8 mouse cellular contexts compared by ENCODE assay signal in genomic region chr8:83652030-83652743, GRCm38 (mm10). TPM values are rescaled to one million over a fixed set of nuclear protein-coding genes. Genes with fewer than 3 reads are reported as not detected.
DNase-seq lines count a peak whose midpoint lies in the region; ATAC-seq and TF ChIP-seq lines count a peak whose summit lies in the region.

TSS of gene Gipc1 (plus strand) at chr8:83652677.

- peak within 1 kb of the TSS; percentile 78 for H3K4me3 ChIP-seq in cortical plate, adult 2 months (ENCODE audit: insufficient read depth, low read length)
- H3K4me3 ChIP-seq in megakaryocyte, embryonic 14.5 days (replicated peaks), result peak within 1 kb of the TSS; percentile 98

- DNase-seq in gastrocnemius, adult 8-10 months (ENCODE audit: low spot score in 2 of 2), result peak; percentile 91 to 94
- DNase-seq in hindlimb bud, embryonic 11.5 days (ENCODE audit: extremely low spot score, low read depth, low spot score), result peak; percentile 86
- peak; percentile 90 to 96 for DNase-seq in left cerebral cortex, adult 8-10 months (ENCODE audit: low spot score in 2 of 2)
- peak; percentile 98 for DNase-seq in right cerebral cortex, postnatal 10 days (ENCODE audit: low spot score in 2 of 2)
- peak; percentile 87 for DNase-seq in urinary bladder, postnatal 25 days (ENCODE audit: low spot score)

- peak; percentile 97 for ATAC-seq in activated CD4-positive, CD25-positive, alpha-beta regulatory T cell, adult 4 months

- peak within 1 kb of the TSS; percentile 48; the same call in 1 of the 2 replicates for H3K27ac ChIP-seq in cortical plate, adult 2 months (ENCODE audit: insufficient read depth, low read length)

- peaks cover 2% of the 10 kb centered on the region; the same call in 1 of the 2 replicates for H3K4me1 ChIP-seq in cortical plate, adult 2 months (ENCODE audit: control insufficient read depth, insufficient read depth, low read length)
- H3K4me1 ChIP-seq in megakaryocyte, embryonic 14.5 days, result peaks cover 55% of the 10 kb centered on the region

- peak; percentile 58 for TF ChIP-seq POLR2A in cortical plate, adult 2 months (IDR thresholded peaks at IDR 0.05; ENCODE audit: extremely low read depth, insufficient read depth, low read length)

- peaks cover 19% of the 10 kb centered on the region for H3K9me3 ChIP-seq in megakaryocyte, embryonic 14.5 days

- peaks cover 29% of the 10 kb centered on the region for H3K36me3 ChIP-seq in megakaryocyte, embryonic 14.5 days (replicated peaks; ENCODE audit: low read length)

- H3K27me3 ChIP-seq in megakaryocyte, embryonic 14.5 days (replicated peaks), result peaks cover 4% of the 10 kb centered on the region

- TF ChIP-seq CTCF in cortical plate, adult 2 months (IDR thresholded peaks at IDR 0.05; ENCODE audit: extremely low read depth, insufficient read depth, low read length), result no peak

RNA-seq across cellular contexts. Expression of gene Gipc1, which starts in this region (rescaled TPM):
- 10 to 100 TPM; 21.5 to 26.8 TPM for polyA plus RNA-seq in activated CD4-positive, CD25-positive, alpha-beta regulatory T cell, adult 4 months (2017; shearing (Covaris generic))
- polyA plus RNA-seq in cortical plate, adult 2 months (2012; rRNA removed), result 93.6 and 94.6 TPM in 2 replicates
- total RNA-seq in gastrocnemius, adult 8-10 months (2022), result 10 to 100 TPM; 14.5 to 18.1 (median 17.6) TPM
- 10 to 100 TPM; 72.9 to 74.5 (median 74.3) TPM for total RNA-seq in left cerebral cortex, adult 8-10 months (2022)
- 306 and 351 TPM in 2 replicates for polyA plus RNA-seq in megakaryocyte, embryonic 14.5 days (2012; ENCODE audit: insufficient read depth, low replicate concordance)

Comparison
In these comparisons a context has a peak if more than half of its experiments do, and no peak if none do; other contexts are left out.
1. Peak in every context shown above with its lines: DNase-seq, ATAC-seq, H3K4me3 ChIP-seq and H3K27ac ChIP-seq.